20 mouse cellular contexts compared by ENCODE assay signal in the genomic region with DNA sequence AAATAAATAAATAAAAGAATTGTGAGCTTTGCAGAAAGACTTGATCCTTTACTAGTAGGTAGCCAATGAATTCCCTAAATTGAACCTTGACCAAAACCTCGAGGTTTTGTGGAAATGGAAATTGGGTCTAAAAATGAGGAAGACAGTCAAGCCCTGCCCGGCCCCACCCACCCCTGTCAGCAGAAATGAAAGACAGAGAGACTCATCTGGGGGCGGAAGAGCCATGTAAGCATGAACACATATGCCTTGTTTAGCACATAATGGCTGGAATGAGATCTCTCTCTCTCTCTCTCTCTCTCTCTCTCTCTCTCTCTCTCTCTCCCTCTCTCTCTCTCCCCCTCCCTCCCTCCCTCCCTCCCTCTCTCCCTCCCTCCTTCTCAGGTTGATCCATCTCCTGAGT.
DNase-seq lines count a peak whose midpoint lies in the region; ATAC-seq and TF ChIP-seq lines count a peak whose summit lies in the region.
"Had no signal": no experiment of that assay in that cellular context is flagged by ENCODE, and none has a peak within 500 bp of the region (broad histone marks: within the 10 kb centered on the region; RNA-seq: fewer than 3 reads in every experiment).

No protein-coding gene starts in this region.

- peak overlapping the region; percentile 67 for H3K27ac ChIP-seq in forebrain, embryonic 14.5 days (ENCODE audit: low read depth, low read length)
- no peak overlapping the region for H3K27ac ChIP-seq in forebrain, embryonic 10.5 days
- 0 out of 2 replicates have a peak overlapping the region, but pooled peaks have one; percentile 14 for H3K27ac ChIP-seq in midbrain, embryonic 14.5 days (replicated peaks; ENCODE audit: low read depth, low read length)
- no peak overlapping the region for H3K27ac ChIP-seq in midbrain, embryonic 10.5 days (replicated peaks)
- no peak overlapping the region for H3K27ac ChIP-seq in neural tube, embryonic 15.5 days (replicated peaks)
- no peak overlapping the region for H3K27ac ChIP-seq in liver, postnatal 0 days (ENCODE audit: low read depth)
- H3K27ac ChIP-seq: embryonic facial prominence, embryonic 13.5 days; heart, adult 2 months; heart, embryonic 15.5 days had no signal

- H3K4me2 ChIP-seq in forebrain, embryonic 14.5 days (ENCODE audit: low read length), result no peak overlapping the region
- no peak overlapping the region for H3K4me2 ChIP-seq in midbrain, embryonic 14.5 days (ENCODE audit: low read length)
- no peak overlapping the region for H3K4me2 ChIP-seq in neural tube, embryonic 15.5 days
- H3K4me2 ChIP-seq in liver, postnatal 0 days (ENCODE audit: low read depth, low read length), result no peak overlapping the region
- H3K4me2 ChIP-seq: embryonic facial prominence, embryonic 13.5 days; heart, embryonic 11.5 days; heart, embryonic 15.5 days had no signal

- no peaks in the 10 kb centered on the region for H3K27me3 ChIP-seq in forebrain, embryonic 14.5 days (replicated peaks; ENCODE audit: control insufficient read depth, insufficient read depth, low read length)
- no peaks in the 10 kb centered on the region for H3K27me3 ChIP-seq in forebrain, embryonic 10.5 days (ENCODE audit: poor library complexity, severe bottlenecking)
- no peaks in the 10 kb centered on the region for H3K27me3 ChIP-seq in midbrain, embryonic 14.5 days (ENCODE audit: control insufficient read depth, insufficient read depth, low read length)
- no peaks in the 10 kb centered on the region for H3K27me3 ChIP-seq in midbrain, embryonic 10.5 days (ENCODE audit: low read depth, poor library complexity, severe bottlenecking)
- H3K27me3 ChIP-seq in neural tube, embryonic 15.5 days (replicated peaks), result no peaks in the 10 kb centered on the region
- H3K27me3 ChIP-seq in liver, postnatal 0 days (ENCODE audit: insufficient read depth, low read length), result no peaks in the 10 kb centered on the region
- H3K27me3 ChIP-seq: CH12.LX; embryonic facial prominence, embryonic 13.5 days; heart, embryonic 15.5 days had no signal

- H3K4me1 ChIP-seq in forebrain, embryonic 14.5 days (ENCODE audit: control insufficient read depth, insufficient read depth, low read length), result peaks cover 11% of the 10 kb centered on the region
- peaks cover 8% of the 10 kb centered on the region for H3K4me1 ChIP-seq in forebrain, embryonic 10.5 days
- no peaks in the 10 kb centered on the region for H3K4me1 ChIP-seq in midbrain, embryonic 14.5 days (ENCODE audit: control insufficient read depth, insufficient read depth, low read length)
- H3K4me1 ChIP-seq in midbrain, embryonic 10.5 days, result 0 out of 2 replicates have a peak, but pooled peaks cover 4% of the 10 kb centered on the region
- peaks cover 11% of the 10 kb centered on the region; the same call in 1 of the 2 replicates for H3K4me1 ChIP-seq in neural tube, embryonic 15.5 days
- H3K4me1 ChIP-seq in liver, postnatal 0 days (ENCODE audit: insufficient read depth), result no peaks in the 10 kb centered on the region
- H3K4me1 ChIP-seq: embryonic facial prominence, embryonic 13.5 days; heart, embryonic 15.5 days had no signal

- peak; percentile 44 for DNase-seq in forebrain, embryonic 14.5 days (ENCODE audit: low spot score)
- DNase-seq in forebrain, embryonic 10.5 days (ENCODE audit: extremely low spot score, low spot score), result no peak
- no peak for DNase-seq in midbrain, embryonic 14.5 days
- no peak for DNase-seq in midbrain, embryonic 10.5 days (ENCODE audit: low spot score)
- DNase-seq in brain, embryonic 14.5 days (ENCODE audit: low read depth), result peak; percentile 67
- no peak for DNase-seq in liver, postnatal 0 days
- DNase-seq: adrenal gland, adult 8-10 months; cerebellum, adult 11-12 months; cerebellum, adult 9-10 months; cerebellum, postnatal 25 days; gastrocnemius, postnatal 14 days; heart, adult 2 months; heart, postnatal 14 days; kidney, adult 2 months had no signal

- no peak for TF ChIP-seq CTCF in brain, embryonic 14.5 days (IDR thresholded peaks at IDR 0.05; ENCODE audit: borderline replicate concordance, extremely low read depth, insufficient read depth, insufficient read length)
- no peak for TF ChIP-seq CTCF in liver, postnatal 0 days (IDR thresholded peaks at IDR 0.05; ENCODE audit: low read depth)

- peak; percentile 60; the same call in 1 of the 2 replicates for ATAC-seq in forebrain, embryonic 14.5 days
- no peak for ATAC-seq in midbrain, embryonic 14.5 days (ENCODE audit: low FRiP score, low TSS enrichment)
- 0 out of 2 replicates have a peak, but pooled peaks have one; percentile 15 for ATAC-seq in neural tube, embryonic 15.5 days (ENCODE audit: low FRiP score)
- ATAC-seq in liver, postnatal 0 days, result no peak
- ATAC-seq: intestine, embryonic 16.5 days had no signal

- TF ChIP-seq EP300 in liver, postnatal 0 days (IDR thresholded peaks at IDR 0.05; ENCODE audit: low read depth), result no peak

- TF ChIP-seq POLR2A in brain, embryonic 14.5 days (IDR thresholded peaks at IDR 0.05; ENCODE audit: borderline replicate concordance, extremely low read depth, insufficient read depth, insufficient read length, poor library complexity, severe bottlenecking), result no peak

- no peak overlapping the region for H3K9ac ChIP-seq in forebrain, embryonic 14.5 days (ENCODE audit: low read length)
- no peak overlapping the region for H3K9ac ChIP-seq in midbrain, embryonic 14.5 days (replicated peaks; ENCODE audit: low read length)
- no peak overlapping the region for H3K9ac ChIP-seq in neural tube, embryonic 15.5 days (replicated peaks)
- no peak overlapping the region for H3K9ac ChIP-seq in liver, postnatal 0 days (replicated peaks)
- H3K9ac ChIP-seq: embryonic facial prominence, embryonic 13.5 days; heart, embryonic 15.5 days had no signal

- no peaks in the 10 kb centered on the region for H3K9me3 ChIP-seq in forebrain, embryonic 14.5 days (replicated peaks; ENCODE audit: control insufficient read depth, low read length)
- H3K9me3 ChIP-seq in forebrain, embryonic 10.5 days, result no peaks in the 10 kb centered on the region
- H3K9me3 ChIP-seq in midbrain, embryonic 14.5 days (ENCODE audit: control insufficient read depth, low read length), result no peaks in the 10 kb centered on the region
- H3K9me3 ChIP-seq in midbrain, embryonic 10.5 days (replicated peaks), result no peaks in the 10 kb centered on the region
- no peaks in the 10 kb centered on the region for H3K9me3 ChIP-seq in neural tube, embryonic 15.5 days (replicated peaks)
- no peaks in the 10 kb centered on the region for H3K9me3 ChIP-seq in liver, postnatal 0 days (ENCODE audit: low read length)
- H3K9me3 ChIP-seq: embryonic facial prominence, embryonic 13.5 days; heart, embryonic 15.5 days had no signal

- WGBS in forebrain, embryonic 14.5 days, result 53% methylated on average over 3 of the region's 3 CpGs
- 82% methylated on average over 3 of the region's 3 CpGs for WGBS in forebrain, embryonic 10.5 days
- 83% methylated on average over 3 of the region's 3 CpGs for WGBS in midbrain, embryonic 14.5 days
- 87% methylated on average over 3 of the region's 3 CpGs for WGBS in midbrain, embryonic 10.5 days
- WGBS in neural tube, embryonic 15.5 days, result 72% methylated on average over 3 of the region's 3 CpGs
- WGBS in liver, postnatal 0 days (ENCODE audit: insufficient replicate concordance), result 61% methylated on average over 3 of the region's 3 CpGs

- no peaks in the 10 kb centered on the region for H3K36me3 ChIP-seq in forebrain, embryonic 14.5 days (ENCODE audit: control insufficient read depth, insufficient read depth, low read length)
- H3K36me3 ChIP-seq in forebrain, embryonic 10.5 days (replicated peaks), result no peaks in the 10 kb centered on the region
- H3K36me3 ChIP-seq in midbrain, embryonic 14.5 days (ENCODE audit: control insufficient read depth, insufficient read depth, low read length), result no peaks in the 10 kb centered on the region
- no peaks in the 10 kb centered on the region for H3K36me3 ChIP-seq in midbrain, embryonic 10.5 days
- H3K36me3 ChIP-seq in neural tube, embryonic 15.5 days, result no peaks in the 10 kb centered on the region
- no peaks in the 10 kb centered on the region for H3K36me3 ChIP-seq in liver, postnatal 0 days (replicated peaks; ENCODE audit: insufficient read depth, low read length)
- H3K36me3 ChIP-seq: embryonic facial prominence, embryonic 13.5 days; heart, embryonic 15.5 days had no signal

- no peak overlapping the region for H3K4me3 ChIP-seq in forebrain, embryonic 14.5 days (ENCODE audit: low read depth, low read length)
- no peak overlapping the region for H3K4me3 ChIP-seq in forebrain, embryonic 10.5 days
- no peak overlapping the region for H3K4me3 ChIP-seq in midbrain, embryonic 14.5 days (replicated peaks; ENCODE audit: low read depth, low read length)
- no peak overlapping the region for H3K4me3 ChIP-seq in midbrain, embryonic 10.5 days
- no peak overlapping the region for H3K4me3 ChIP-seq in neural tube, embryonic 15.5 days (replicated peaks)
- no peak overlapping the region for H3K4me3 ChIP-seq in liver, postnatal 0 days (ENCODE audit: low read depth, low read length)
- H3K4me3 ChIP-seq: embryonic facial prominence, embryonic 13.5 days; heart, adult 2 months; heart, embryonic 15.5 days had no signal

Comparison
In these comparisons a context has a peak if more than half of its experiments do, and no peak if none do; other contexts are left out.
1. DNase-seq: peak in forebrain, embryonic 14.5 days (single experiment) and brain, embryonic 14.5 days (single experiment); none in forebrain, embryonic 10.5 days (single experiment), midbrain, embryonic 14.5 days (single experiment), midbrain, embryonic 10.5 days (single experiment) and liver, postnatal 0 days (single experiment).
2. H3K27ac ChIP-seq: peak in forebrain, embryonic 14.5 days (single experiment) and midbrain, embryonic 14.5 days (single experiment); none in forebrain, embryonic 10.5 days (single experiment), midbrain, embryonic 10.5 days (single experiment), neural tube, embryonic 15.5 days (single experiment) and liver, postnatal 0 days (single experiment).
3. ATAC-seq: peak in forebrain, embryonic 14.5 days (single experiment) and neural tube, embryonic 15.5 days (single experiment); none in midbrain, embryonic 14.5 days (single experiment) and liver, postnatal 0 days (single experiment).